Mouse (Mus musculus): Measurements from ENCODE around the gene Gm49321. TPM values are rescaled to one million over a fixed set of nuclear protein-coding genes. Genes with fewer than 3 reads are reported as not detected.

The Gm49321 gene
- polyA plus RNA-seq, 1 experiment from 2014 or later, result 15.8 TPM

- Histone ChIP-seq H3K27ac (no peak overlapping the region), H3K4me3 (no peak overlapping the region), H3K9ac (no peak overlapping the region), H3K36me3 (peaks cover 19% of the 10 kb centered on the region), H3K4me2 (replicated peaks) (no peak overlapping the region), H3K27me3 (replicated peaks) (no peaks in the 10 kb centered on the region), H3K4me1 (no peaks in the 10 kb centered on the region), H3K9me3 (no peaks in the 10 kb centered on the region)
- no peak for ATAC-seq (ENCODE audit: low FRiP score, low read depth)
- 90% methylated on average over 4 of the region's 4 CpGs for WGBS
These were observed 51.0 kb downstream of the Gm49321 start for GRCm38 (mm10) chr12:73988393-73989008.

DNA sequence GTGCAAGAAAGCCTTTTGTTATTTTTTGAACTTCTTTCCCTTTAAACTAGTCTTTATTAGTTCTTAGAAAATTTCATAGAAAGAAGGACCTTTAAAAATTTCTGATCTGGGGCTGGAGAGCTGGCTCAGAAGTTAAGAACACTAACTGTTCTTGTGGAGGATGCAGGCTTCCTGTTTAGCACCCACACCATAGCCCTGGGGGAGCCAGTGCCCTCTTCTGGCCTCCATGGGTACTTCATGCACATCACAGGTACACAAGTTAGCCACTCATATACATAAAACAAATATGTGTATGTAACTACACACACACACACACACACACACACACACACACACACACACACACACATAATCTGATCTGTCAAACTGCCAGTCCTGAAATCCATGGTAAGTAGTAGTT, 52.1 kb downstream of the Gm49321 start:
- Histone ChIP-seq H3K36me3 (peaks cover 11% of the 10 kb centered on the region), H3K4me1 (no peaks in the 10 kb centered on the region), H3K4me3 (no peak overlapping the region), H3K27me3 (replicated peaks) (no peaks in the 10 kb centered on the region), H3K27ac (no peak overlapping the region), H3K9ac (no peak overlapping the region), H3K9me3 (no peaks in the 10 kb centered on the region), H3K4me2 (replicated peaks) (no peak overlapping the region)
- ATAC-seq (ENCODE audit: low FRiP score, low read depth), result no peak

- WGBS, result 40% methylated on average over 12 of the region's 12 CpGs
- no peak for ATAC-seq (ENCODE audit: low FRiP score, low read depth)
- no peak overlapping the region for H3K27ac ChIP-seq
These were observed 59.4 kb downstream of the Gm49321 start for GRCm38 (mm10) chr12:73996906-73997296.

GRCm38 (mm10) chr12:73997297-73998127, 60.1 kb downstream of the Gm49321 start, which contains the start of gene Syt16:
Syt16 (plus strand) TSS chr12:73997661.
- ATAC-seq (ENCODE audit: low FRiP score, low read depth), result peak; percentile 75
- H3K27ac ChIP-seq, result 0 out of 2 replicates have a peak within 1 kb of the TSS, but pooled peaks have one; percentile 20
- H3K4me2 ChIP-seq (replicated peaks), result peak within 1 kb of the TSS; percentile 80
- peaks cover 31% of the 10 kb centered on the region for H3K27me3 ChIP-seq (replicated peaks)
- no peaks in the 10 kb centered on the region; the same call in 1 of the 2 replicates for H3K4me1 ChIP-seq
- peak within 1 kb of the TSS; percentile 54 for H3K4me3 ChIP-seq
- 2% methylated on average over 67 of the region's 67 CpGs for WGBS
- no peaks in the 10 kb centered on the region for H3K9me3 ChIP-seq
- peak within 1 kb of the TSS; percentile 65 for H3K9ac ChIP-seq
- H3K36me3 ChIP-seq, result no peaks in the 10 kb centered on the region

More at GRCm38 (mm10) chr12:73996906-73997296, 59.4 kb downstream of the Gm49321 start:
- Histone ChIP-seq H3K9ac (peak overlapping the region; percentile 65; the same call in 1 of the 2 replicates), H3K4me2 (replicated peaks) (peak overlapping the region; percentile 80), H3K36me3 (no peaks in the 10 kb centered on the region), H3K27me3 (replicated peaks) (peaks cover 31% of the 10 kb centered on the region), H3K4me3 (no peak overlapping the region; the same call in 1 of the 2 replicates), H3K4me1 (no peaks in the 10 kb centered on the region; the same call in 1 of the 2 replicates), H3K9me3 (no peaks in the 10 kb centered on the region)

DNA sequence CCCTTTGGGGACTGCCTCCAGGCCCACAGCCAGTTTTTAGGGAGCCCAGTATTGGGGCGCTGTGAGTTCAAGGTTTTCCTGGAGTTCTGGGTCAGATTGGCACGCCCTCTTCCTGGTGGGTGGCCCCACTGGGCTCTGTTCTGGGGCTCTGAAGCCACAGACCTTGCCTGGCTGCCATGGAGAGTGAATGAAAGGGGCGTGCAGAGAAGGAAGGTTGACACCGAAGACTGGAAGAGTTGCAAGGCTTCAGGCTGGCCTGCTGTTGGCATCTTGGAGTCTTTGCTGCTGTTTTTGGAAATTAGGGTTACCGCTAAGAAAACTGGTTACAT, 60.6 kb downstream of the Gm49321 start:
- no peaks in the 10 kb centered on the region for H3K36me3 ChIP-seq
- peak overlapping the region; percentile 80 for H3K4me2 ChIP-seq (replicated peaks)
- peaks cover 31% of the 10 kb centered on the region for H3K27me3 ChIP-seq (replicated peaks)
- H3K27ac ChIP-seq, result no peak overlapping the region
- peak overlapping the region; percentile 54 for H3K4me3 ChIP-seq
- 31% methylated on average over 5 of the region's 5 CpGs for WGBS
- H3K9me3 ChIP-seq, result no peaks in the 10 kb centered on the region
- peak; percentile 48; the same call in 1 of the 2 replicates for ATAC-seq (ENCODE audit: low FRiP score, low read depth)
- H3K9ac ChIP-seq, result peak overlapping the region; percentile 65
- H3K4me1 ChIP-seq, result no peaks in the 10 kb centered on the region; the same call in 1 of the 2 replicates

DNA sequence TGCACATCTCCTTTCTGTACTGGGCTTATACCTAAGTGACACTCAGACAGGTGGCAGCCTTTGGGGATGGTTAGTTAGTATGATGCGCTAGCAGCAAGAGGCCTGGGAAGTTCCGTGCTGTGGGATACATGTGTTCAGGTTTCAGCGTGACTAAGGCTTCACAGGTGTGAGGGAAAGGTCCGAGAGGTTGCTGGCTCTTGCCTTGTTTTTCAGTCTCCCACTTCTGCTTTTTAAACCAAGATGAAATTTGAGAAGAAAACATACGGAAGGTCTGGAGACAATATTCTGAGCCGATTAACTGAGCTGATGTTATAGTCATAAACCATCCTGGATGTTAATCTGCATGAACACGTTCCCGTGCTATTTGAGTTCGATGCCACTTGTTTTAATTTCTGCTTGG, 65.0 kb downstream of the Gm49321 start:
- no peak overlapping the region for H3K27ac ChIP-seq
- no peak for ATAC-seq (ENCODE audit: low FRiP score, low read depth)
- H3K36me3 ChIP-seq, result no peaks in the 10 kb centered on the region
- peaks cover 16% of the 10 kb centered on the region for H3K27me3 ChIP-seq (replicated peaks)
- 89% methylated on average over 9 of the region's 9 CpGs for WGBS
- no peaks in the 10 kb centered on the region for H3K9me3 ChIP-seq
- H3K4me3 ChIP-seq, result no peak overlapping the region
- no peaks in the 10 kb centered on the region; the same call in 1 of the 2 replicates for H3K4me1 ChIP-seq
- no peak overlapping the region for H3K4me2 ChIP-seq (replicated peaks)
- H3K9ac ChIP-seq, result no peak overlapping the region

GRCm38 (mm10) chr12:74009448-74009911, 72.0 kb downstream of the Gm49321 start:
- Histone ChIP-seq H3K9ac (no peak overlapping the region), H3K4me3 (no peak overlapping the region), H3K27me3 (replicated peaks) (no peaks in the 10 kb centered on the region), H3K36me3 (no peaks in the 10 kb centered on the region), H3K27ac (no peak overlapping the region), H3K4me1 (no peaks in the 10 kb centered on the region), H3K4me2 (replicated peaks) (no peak overlapping the region), H3K9me3 (no peaks in the 10 kb centered on the region)
- peak; percentile 77; the same call in 1 of the 2 replicates for ATAC-seq (ENCODE audit: low FRiP score, low read depth)
- 29% methylated on average over 8 of the region's 8 CpGs for WGBS

- WGBS, result 2% methylated on average over 6 of the region's 6 CpGs
- no peaks in the 10 kb centered on the region for H3K9me3 ChIP-seq
- H3K27me3 ChIP-seq (replicated peaks), result no peaks in the 10 kb centered on the region
- no peak overlapping the region for H3K9ac ChIP-seq
- H3K4me3 ChIP-seq, result no peak overlapping the region
- H3K36me3 ChIP-seq, result no peaks in the 10 kb centered on the region
- H3K4me1 ChIP-seq, result no peaks in the 10 kb centered on the region
- H3K27ac ChIP-seq, result no peak overlapping the region
- peak; percentile 75 for ATAC-seq (ENCODE audit: low FRiP score, low read depth)
- H3K4me2 ChIP-seq (replicated peaks), result no peak overlapping the region
These were observed 76.3 kb downstream of the Gm49321 start for GRCm38 (mm10) chr12:74013739-74014138.

GRCm38 (mm10) chr12:74014739-74015270, 77.4 kb downstream of the Gm49321 start:
- no peak for ATAC-seq (ENCODE audit: low FRiP score, low read depth)

DNA sequence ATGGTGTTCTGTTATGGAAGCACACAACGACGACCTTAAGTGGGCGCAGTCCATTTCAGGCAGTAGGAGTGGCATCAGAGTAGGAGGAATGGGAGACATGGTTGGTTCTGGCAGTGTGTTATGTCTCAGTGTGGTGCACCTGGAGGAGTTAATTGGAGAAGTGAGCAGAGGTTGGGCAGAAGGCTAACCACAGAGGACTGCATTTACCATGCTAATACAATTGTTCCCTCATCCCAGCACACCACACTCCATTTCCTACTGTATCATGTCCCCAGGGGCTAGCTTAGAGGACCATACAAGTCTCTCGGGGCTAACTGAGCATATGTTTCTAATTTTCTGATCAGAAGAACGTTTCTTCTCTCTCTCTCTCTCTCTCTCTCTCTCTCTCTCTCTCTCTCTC, 78.0 kb downstream of the Gm49321 start:
- no peaks in the 10 kb centered on the region for H3K27me3 ChIP-seq (replicated peaks)
- H3K9ac ChIP-seq, result no peak overlapping the region
- no peaks in the 10 kb centered on the region for H3K36me3 ChIP-seq
- no peaks in the 10 kb centered on the region for H3K9me3 ChIP-seq
- no peak overlapping the region for H3K4me2 ChIP-seq (replicated peaks)
- no peak overlapping the region for H3K27ac ChIP-seq
- H3K4me1 ChIP-seq, result no peaks in the 10 kb centered on the region
- 84% methylated on average over 5 of the region's 5 CpGs for WGBS
- no peak for ATAC-seq (ENCODE audit: low FRiP score, low read depth)
- no peak overlapping the region for H3K4me3 ChIP-seq

More at GRCm38 (mm10) chr12:74014739-74015270, 77.4 kb downstream of the Gm49321 start:
- no peaks in the 10 kb centered on the region for H3K27me3 ChIP-seq (replicated peaks)
- H3K4me3 ChIP-seq, result no peak overlapping the region
- no peak overlapping the region for H3K9ac ChIP-seq
- H3K27ac ChIP-seq, result no peak overlapping the region
- no peaks in the 10 kb centered on the region for H3K36me3 ChIP-seq
- no peaks in the 10 kb centered on the region for H3K4me1 ChIP-seq
- WGBS, result 68% methylated on average over 7 of the region's 7 CpGs
- no peaks in the 10 kb centered on the region for H3K9me3 ChIP-seq
- H3K4me2 ChIP-seq (replicated peaks), result no peak overlapping the region

Measured in neural tube, embryonic 12.5 days (tissue).